Mouse (Mus musculus) bone marrow macrophage, adult 2 months (primary cell): ENCODE results near the gene Tigar.

Experiments
- CTCF ChIP-seq: IDR thresholded peaks from 2 replicates; pipeline ENCODE4 v1.5.1; 2012; ENCODE audit warnings: low read depth, mild to moderate bottlenecking, low read length, moderate library complexity
- POLR2A ChIP-seq: IDR thresholded peaks from 2 replicates; pipeline ENCODE4 v1.6.1; 2012; ENCODE audit warnings: mild to moderate bottlenecking, low read depth, low read length, borderline replicate concordance

- no peak for TF ChIP-seq CTCF
- TF ChIP-seq POLR2A, result no peak
These were observed 843 bp downstream of the Tigar start for GRCm38 (mm10) chr6:127108368-127109060.
